7 mouse cellular contexts compared by ENCODE assay signal in the genomic region with DNA sequence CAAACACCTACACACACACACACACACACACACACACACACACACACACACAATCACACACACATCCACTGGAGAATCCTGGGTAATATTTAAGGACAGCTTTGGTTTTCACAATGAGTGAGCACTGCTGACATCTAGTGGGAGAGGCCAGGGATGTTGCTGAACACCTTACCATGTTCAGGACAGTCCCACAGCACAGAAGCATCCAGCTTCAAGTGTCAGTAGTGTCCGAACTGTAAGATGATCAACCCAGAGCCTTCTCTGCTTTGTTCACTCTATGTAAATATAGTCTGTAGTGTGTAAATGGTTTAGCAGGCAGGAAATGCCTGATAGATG.
DNase-seq lines count a peak whose midpoint lies in the region; ATAC-seq and TF ChIP-seq lines count a peak whose summit lies in the region.

No protein-coding gene starts in this region.

- peak; percentile 58 for TF ChIP-seq CTCF in heart, postnatal 0 days (IDR thresholded peaks at IDR 0.05; ENCODE audit: low read depth)
- peak; percentile 45 for TF ChIP-seq CTCF in liver, embryonic 14.5 days (IDR thresholded peaks at IDR 0.05; ENCODE audit: low read depth)

- no peaks in the 10 kb centered on the region for H3K27me3 ChIP-seq in liver, embryonic 11.5 days (replicated peaks; ENCODE audit: control insufficient read depth, insufficient read depth, low read length)
- no peaks in the 10 kb centered on the region for H3K27me3 ChIP-seq in heart, postnatal 0 days (ENCODE audit: control insufficient read depth, insufficient read depth, low read length)
- H3K27me3 ChIP-seq in liver, embryonic 14.5 days (ENCODE audit: control insufficient read depth, insufficient read depth, low read length) = no peaks in the 10 kb centered on the region

- no peak for TF ChIP-seq EP300 in heart, postnatal 0 days (IDR thresholded peaks at IDR 0.05; ENCODE audit: low read depth)
- no peak for TF ChIP-seq EP300 in liver, embryonic 14.5 days (IDR thresholded peaks at IDR 0.05; ENCODE audit: low read depth)

- 35% methylated on average over 1 of the region's 1 CpGs for WGBS in liver, embryonic 11.5 days
- 21% methylated on average over 1 of the region's 1 CpGs for WGBS in heart, postnatal 0 days
- 32% methylated on average over 1 of the region's 1 CpGs for WGBS in liver, embryonic 14.5 days (ENCODE audit: insufficient replicate concordance)

- no peak overlapping the region for H3K4me3 ChIP-seq in liver, embryonic 11.5 days (ENCODE audit: low read depth, low read length)
- no peak overlapping the region for H3K4me3 ChIP-seq in heart, postnatal 0 days (ENCODE audit: low read depth, low read length)
- H3K4me3 ChIP-seq in liver, embryonic 14.5 days (ENCODE audit: insufficient read depth in 1 of 2, low read depth in 2 of 2, low read length in 2 of 2) = no peak overlapping the region

- H3K36me3 ChIP-seq in liver, embryonic 11.5 days (ENCODE audit: control insufficient read depth, insufficient read depth, low read length) = no peaks in the 10 kb centered on the region
- H3K36me3 ChIP-seq in heart, postnatal 0 days (replicated peaks; ENCODE audit: control insufficient read depth, insufficient read depth, low read length) = no peaks in the 10 kb centered on the region
- H3K36me3 ChIP-seq in liver, embryonic 14.5 days (replicated peaks; ENCODE audit: control insufficient read depth, insufficient read depth, low read depth) = no peaks in the 10 kb centered on the region

- H3K4me2 ChIP-seq in liver, embryonic 11.5 days = no peak overlapping the region
- H3K4me2 ChIP-seq in heart, postnatal 0 days (ENCODE audit: low read depth, low read length) = peak overlapping the region; percentile 32; the same call in 1 of the 2 replicates
- no peak overlapping the region for H3K4me2 ChIP-seq in liver, embryonic 14.5 days (ENCODE audit: low read depth)

- DNase-seq in liver = peak; percentile 8
- DNase-seq in liver, embryonic 11.5 days (ENCODE audit: low spot score) = no peak
- DNase-seq in embryo, embryonic 10 days (ENCODE audit: low spot score) = peak; percentile 62
- peak; percentile 38 for DNase-seq in heart, postnatal 0 days (ENCODE audit: low spot score)
- no peak for DNase-seq in liver, embryonic 14.5 days (ENCODE audit: low read depth in 3 of 3, low spot score in 3 of 3)
- DNase-seq in ovary, postnatal 36 days (ENCODE audit: low spot score) = no peak

- no peak overlapping the region for H3K27ac ChIP-seq in liver, embryonic 11.5 days (ENCODE audit: low read depth, low read length)
- H3K27ac ChIP-seq in heart, postnatal 0 days (ENCODE audit: low read depth) = no peak overlapping the region
- H3K27ac ChIP-seq in liver, embryonic 14.5 days = no peak overlapping the region

- H3K9ac ChIP-seq in liver, embryonic 11.5 days (ENCODE audit: low read depth, low read length) = no peak overlapping the region
- no peak overlapping the region for H3K9ac ChIP-seq in heart, postnatal 0 days (replicated peaks; ENCODE audit: low read depth, low read length)
- no peak overlapping the region for H3K9ac ChIP-seq in liver, embryonic 14.5 days (replicated peaks)

- H3K4me1 ChIP-seq in liver, embryonic 11.5 days (replicated peaks; ENCODE audit: control insufficient read depth, insufficient read depth, low read length) = no peaks in the 10 kb centered on the region
- no peaks in the 10 kb centered on the region for H3K4me1 ChIP-seq in heart, postnatal 0 days (ENCODE audit: control insufficient read depth, insufficient read depth)
- no peaks in the 10 kb centered on the region for H3K4me1 ChIP-seq in liver, embryonic 14.5 days (replicated peaks; ENCODE audit: control insufficient read depth in 2 of 2, insufficient read depth in 2 of 2, low read length in 1 of 2)

- H3K9me3 ChIP-seq in liver, embryonic 11.5 days (ENCODE audit: control insufficient read depth, low read length) = no peaks in the 10 kb centered on the region
- no peaks in the 10 kb centered on the region for H3K9me3 ChIP-seq in heart, postnatal 0 days (replicated peaks; ENCODE audit: control insufficient read depth, low read length)
- no peaks in the 10 kb centered on the region for H3K9me3 ChIP-seq in liver, embryonic 14.5 days (ENCODE audit: control insufficient read depth, low read length)

- no peak; the same call in 1 of the 2 replicates for ATAC-seq in liver, embryonic 11.5 days (replicated peaks; ENCODE audit: low FRiP score)
- peak; percentile 51 for ATAC-seq in heart, postnatal 0 days (ENCODE audit: insufficient read depth, low read depth)
- ATAC-seq in liver, embryonic 14.5 days (ENCODE audit: insufficient read depth) = no peak
- ATAC-seq in monocyte, adult 5-6 weeks (replicated peaks; ENCODE audit: insufficient number of reproducible peaks, low FRiP score, low TSS enrichment, poor library complexity, severe bottlenecking) = no peak

Comparison
In these comparisons a context has a peak if more than half of its experiments do, and no peak if none do; other contexts are left out.
1. DNase-seq: peak in liver (single experiment), embryo, embryonic 10 days (single experiment) and heart, postnatal 0 days (single experiment); none in liver, embryonic 11.5 days (single experiment), liver, embryonic 14.5 days (0 of 3) and ovary, postnatal 36 days (single experiment).